Mouse (Mus musculus) lung, embryonic 15.5 days (tissue): ENCODE data around the gene Lrrc29. TPM values are rescaled to one million over a fixed set of nuclear protein-coding genes. Genes with fewer than 3 reads are reported as not detected.

ENCODE experiments used
- ATAC-seq: fragments of 200-750 bp; cut with Nextera tagmentation; 2 replicates; pipeline ENCODE4 v1.8.0; 2017; ENCODE audit warnings: moderate number of reproducible peaks, borderline replicate concordance; ENCODE audit not compliant: low FRiP score, low TSS enrichment; ENCODE audit errors: extremely low read depth
- H3K27ac ChIP-seq: fragments of 300-500 bp; sonication (generic); 2 replicates; pipeline ENCODE4 v1.5.1; 2015; ENCODE audit warnings: moderate library complexity, mild to moderate bottlenecking, inconsistent platforms
- H3K27me3 ChIP-seq: fragments of 300-500 bp; sonication (generic); 2 replicates; pipeline ENCODE4 v1.6.1; 2015; ENCODE audit warnings: inconsistent platforms
- H3K36me3 ChIP-seq: fragments of 300-500 bp; sonication (generic); 2 replicates; pipeline ENCODE4 v1.6.1; 2015; ENCODE audit warnings: inconsistent platforms
- H3K4me1 ChIP-seq: fragments of 300-500 bp; sonication (generic); 2 replicates; pipeline ENCODE4 v1.6.1; 2015; ENCODE audit warnings: inconsistent platforms
- H3K4me2 ChIP-seq: fragments of 300-500 bp; sonication (generic); 2 replicates; pipeline ENCODE4 v1.6.1; 2015; ENCODE audit warnings: inconsistent platforms, mild to moderate bottlenecking, moderate library complexity
- H3K4me3 ChIP-seq: fragments of 300-500 bp; sonication (generic); 2 replicates; pipeline ENCODE4 v1.5.1; 2015; ENCODE audit warnings: mild to moderate bottlenecking, inconsistent platforms
- H3K9ac ChIP-seq: fragments of 300-500 bp; sonication (generic); 2 replicates; pipeline ENCODE4 v1.6.1; 2015; ENCODE audit warnings: inconsistent platforms
- H3K9me3 ChIP-seq: fragments of 300-500 bp; sonication (generic); 2 replicates; pipeline ENCODE4 v1.6.1; 2016; ENCODE audit warnings: inconsistent platforms
- WGBS: fragments of 180-500 bp; shearing (Covaris S2); methylation state at CpG from one replicate; pipeline ENCODE4 v1.1.7; 2015; 5-methylcytosine and 5-hydroxymethylcytosine counted together
- polyA plus RNA-seq: library from polyadenylated mRNA; unstranded; fragments of >200 nt; fragmentation: Nextera tagmentation; extraction: Ambion mirVana; gene quantifications from 2 replicates; pipeline ENCODE4 v1.2.1, GENCODE M21; 2015

Gene Lrrc29
- polyA plus RNA-seq, 1 experiment from 2014 or later = 2.8 TPM

DNA sequence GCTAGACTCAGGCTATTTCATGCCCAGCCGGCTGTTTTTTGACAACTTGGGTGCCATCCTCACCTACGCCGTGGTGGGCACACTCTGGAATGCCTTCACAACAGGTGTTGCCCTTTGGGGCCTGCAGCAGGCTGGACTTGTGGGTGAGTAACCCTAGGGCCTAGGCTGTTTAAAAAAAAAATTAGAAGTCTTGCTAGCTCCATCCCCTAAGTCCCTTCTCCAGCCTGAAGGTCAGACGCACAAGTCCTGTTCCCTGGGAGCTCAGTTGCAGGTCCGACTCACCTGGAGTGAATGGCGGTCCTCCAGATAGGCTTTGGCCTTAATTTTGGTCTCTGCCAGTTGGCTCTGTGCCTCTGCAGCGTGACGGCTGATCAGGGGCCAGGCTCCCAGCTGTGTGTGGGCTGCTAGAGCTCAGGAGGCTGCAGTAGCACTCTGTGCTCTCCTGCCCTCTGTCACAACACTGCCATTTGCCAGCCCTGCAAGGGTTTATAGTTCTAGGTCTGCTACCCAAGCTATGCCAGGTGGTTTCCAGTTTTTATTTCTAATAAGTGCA is 27.6 kb upstream of the Lrrc29 start:
- Histone ChIP-seq H3K4me1 (peaks cover 27% of the 10 kb centered on the region), H3K9ac (no peak overlapping the region), H3K27me3 (no peaks in the 10 kb centered on the region), H3K36me3 (0 out of 2 replicates have a peak, but pooled peaks cover 5% of the 10 kb centered on the region), H3K4me2 (no peak overlapping the region), H3K4me3 (no peak overlapping the region), H3K9me3 (no peaks in the 10 kb centered on the region), H3K27ac (no peak overlapping the region)
- WGBS = 72% methylated on average over 8 of the region's 8 CpGs
- ATAC-seq = no peak

DNA sequence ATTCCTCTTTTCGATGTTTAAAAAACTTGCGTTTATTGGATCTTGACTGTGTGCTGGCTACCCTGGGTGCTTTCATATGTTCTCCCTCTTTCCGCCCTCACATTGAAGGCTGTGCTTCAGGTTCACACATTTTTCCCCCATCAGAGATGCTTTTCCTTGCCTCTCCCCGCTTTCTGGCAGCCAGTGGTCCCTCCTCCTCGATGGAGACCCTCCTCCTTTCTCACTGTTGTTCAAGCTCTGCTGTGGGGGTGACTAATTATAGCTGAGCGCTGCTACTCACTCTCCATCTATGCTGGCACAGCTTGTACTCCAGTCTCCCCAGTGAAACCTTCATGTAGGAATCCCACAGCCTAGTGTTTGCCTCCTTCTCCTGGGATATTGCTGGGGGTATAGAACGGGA is 24.1 kb upstream of the Lrrc29 start:
- peak overlapping the region; percentile 74; the same call in 1 of the 2 replicates for H3K9ac ChIP-seq

DNA sequence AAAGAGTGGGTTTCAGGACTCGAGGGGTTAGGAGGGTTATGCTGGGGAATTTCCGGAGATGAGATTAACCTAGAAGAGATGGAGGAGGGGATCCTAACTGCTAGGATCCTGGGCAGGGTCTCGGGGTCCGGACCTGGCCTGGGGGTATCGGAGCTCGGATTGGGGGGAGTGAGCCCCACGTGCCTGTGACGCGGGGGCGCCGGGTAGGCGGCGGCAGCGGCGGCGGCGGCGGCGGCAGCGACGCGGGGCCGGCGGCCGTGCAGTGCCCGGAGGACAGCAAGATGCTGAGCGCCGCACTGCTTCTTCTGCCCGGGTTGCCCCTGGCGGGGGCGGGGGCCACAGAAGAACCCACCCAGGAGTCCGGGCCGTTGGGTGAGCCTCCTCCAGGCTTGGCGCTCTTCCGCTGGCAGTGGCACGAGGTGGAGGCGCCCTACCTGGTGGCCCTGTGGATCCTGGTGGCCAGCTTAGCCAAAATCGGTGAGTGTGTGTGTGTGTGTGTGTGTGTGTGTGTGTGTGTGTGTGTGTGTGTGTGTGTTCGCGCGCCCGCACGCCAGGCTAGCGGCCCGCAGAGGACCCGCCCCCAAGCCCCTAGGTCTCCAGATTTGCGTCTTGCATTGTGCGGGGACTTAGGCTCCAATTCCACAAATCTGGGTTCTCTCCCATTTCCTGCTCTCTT is 23.2 kb upstream of the Lrrc29 start:
- Histone ChIP-seq H3K27ac (peak overlapping the region; percentile 89), H3K9me3 (no peaks in the 10 kb centered on the region), H3K4me2 (peak overlapping the region; percentile 98), H3K4me1 (peaks cover 47% of the 10 kb centered on the region), H3K36me3 (no peaks in the 10 kb centered on the region), H3K27me3 (no peaks in the 10 kb centered on the region), H3K9ac (peak overlapping the region; percentile 74), H3K4me3 (peak overlapping the region; percentile 64)
- WGBS = under 1% methylated on average over 37 of the region's 48 CpGs
- ATAC-seq = no peak

More for the DNA sequence above, 24.1 kb upstream of the Lrrc29 start:
- WGBS = 25% methylated on average over 7 of the region's 7 CpGs
- Histone ChIP-seq H3K4me1 (peaks cover 40% of the 10 kb centered on the region), H3K4me2 (peak overlapping the region; percentile 98), H3K9me3 (no peaks in the 10 kb centered on the region), H3K4me3 (peak overlapping the region; percentile 64), H3K27ac (peak overlapping the region; percentile 89; the same call in 1 of the 2 replicates), H3K27me3 (no peaks in the 10 kb centered on the region), H3K36me3 (no peaks in the 10 kb centered on the region)
- no peak for ATAC-seq

DNA sequence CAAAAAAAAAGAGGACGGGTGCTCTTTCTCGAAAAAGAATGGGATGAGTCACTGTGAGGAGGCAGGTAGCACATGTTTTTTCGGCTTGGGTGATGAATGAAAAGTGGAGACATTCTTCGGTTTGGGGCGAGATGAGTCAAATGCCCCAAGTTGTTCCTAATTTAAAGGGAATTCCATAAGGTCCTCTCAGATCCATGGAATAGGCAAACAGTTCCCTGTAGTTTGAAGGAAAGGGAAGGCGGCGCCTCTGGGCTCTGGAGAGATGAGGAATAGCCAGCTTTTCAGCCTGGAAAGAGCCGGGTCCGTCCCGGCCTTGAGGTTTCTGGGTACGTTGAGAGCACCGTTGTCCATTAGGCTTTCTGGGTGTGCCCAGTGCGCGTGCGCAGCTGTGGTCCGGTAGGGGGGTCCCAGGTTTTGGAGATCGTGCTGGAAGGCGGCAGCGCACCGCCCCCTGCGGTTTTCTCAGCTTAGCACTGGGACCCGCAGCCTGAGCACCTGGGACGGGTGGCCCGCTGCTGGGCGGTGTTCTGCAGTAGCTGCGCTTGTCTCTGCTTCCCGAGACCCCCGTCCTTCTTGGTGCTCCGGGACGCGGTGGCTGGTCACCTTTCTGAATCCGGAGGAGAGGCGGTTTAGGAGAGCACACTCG is 22.5 kb upstream of the Lrrc29 start, which contains the start of gene Slc9a5:
Slc9a5 (plus strand) TSS at position 394 of the 646 bp plus-strand sequence.
- H3K9me3 ChIP-seq = no peaks in the 10 kb centered on the region
- H3K36me3 ChIP-seq = 0 out of 2 replicates have a peak, but pooled peaks cover under 1% of the 10 kb centered on the region
- H3K27me3 ChIP-seq = no peaks in the 10 kb centered on the region
- peak within 1 kb of the TSS; percentile 74 for H3K9ac ChIP-seq
- peaks cover 48% of the 10 kb centered on the region for H3K4me1 ChIP-seq
- peak within 1 kb of the TSS; percentile 97 for H3K27ac ChIP-seq
- ATAC-seq = no peak
- peak within 1 kb of the TSS; percentile 98 for H3K4me2 ChIP-seq
- H3K4me3 ChIP-seq = peak within 1 kb of the TSS; percentile 64
- WGBS = under 1% methylated on average over 34 of the region's 34 CpGs

DNA sequence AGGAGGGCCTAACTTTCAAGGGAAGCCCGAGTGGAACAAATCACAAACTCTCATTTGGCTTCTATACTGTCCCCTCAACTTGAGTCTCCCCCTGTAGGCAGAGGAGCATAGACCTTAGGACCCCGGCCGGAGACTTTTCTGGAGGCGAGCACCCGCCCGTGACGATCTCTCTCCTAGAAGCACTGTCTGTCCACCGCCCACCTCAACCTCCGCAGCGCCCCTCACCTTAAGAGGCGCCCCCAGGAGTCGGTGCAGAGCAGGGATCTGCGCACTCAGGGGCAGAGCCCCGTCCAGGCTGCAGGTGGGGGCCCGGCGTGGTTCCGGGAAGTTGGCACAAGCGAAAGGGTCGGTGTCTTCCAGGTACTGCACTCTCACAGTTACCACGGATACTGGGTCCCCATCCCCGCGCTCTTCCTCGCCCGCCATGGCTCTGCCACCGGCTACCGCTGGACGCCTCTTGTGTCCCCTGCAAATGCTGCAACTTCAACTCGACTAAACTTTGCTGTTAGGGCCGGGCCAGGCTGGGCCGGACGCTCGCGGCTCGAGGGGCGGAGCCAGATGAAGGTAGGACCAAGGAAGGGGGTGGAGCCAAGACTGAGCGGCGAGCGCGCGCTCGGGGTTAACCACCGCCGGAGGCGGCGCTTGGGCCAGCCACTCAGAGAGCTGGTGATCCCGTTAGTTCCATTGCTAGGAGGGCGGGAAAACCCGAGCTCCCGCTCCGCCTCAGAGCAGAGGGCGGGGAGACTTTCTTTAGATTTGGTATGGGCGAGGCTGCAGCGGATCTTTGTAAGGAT is 21.5 kb upstream of the Lrrc29 start, which contains the start of gene Fhod1:
Fhod1 (minus strand) TSS at position 526 of the 794 bp plus-strand sequence.
- H3K4me3 ChIP-seq = peak within 1 kb of the TSS; percentile 64
- peak; percentile 85 for ATAC-seq
- under 1% methylated on average over 53 of the region's 53 CpGs for WGBS
- peak within 1 kb of the TSS; percentile 74 for H3K9ac ChIP-seq
- H3K4me2 ChIP-seq = peak within 1 kb of the TSS; percentile 98
- no peaks in the 10 kb centered on the region for H3K27me3 ChIP-seq
- 0 out of 2 replicates have a peak, but pooled peaks cover 6% of the 10 kb centered on the region for H3K36me3 ChIP-seq
- H3K27ac ChIP-seq = peak within 1 kb of the TSS; percentile 97
- no peaks in the 10 kb centered on the region for H3K9me3 ChIP-seq
- peaks cover 58% of the 10 kb centered on the region for H3K4me1 ChIP-seq

DNA sequence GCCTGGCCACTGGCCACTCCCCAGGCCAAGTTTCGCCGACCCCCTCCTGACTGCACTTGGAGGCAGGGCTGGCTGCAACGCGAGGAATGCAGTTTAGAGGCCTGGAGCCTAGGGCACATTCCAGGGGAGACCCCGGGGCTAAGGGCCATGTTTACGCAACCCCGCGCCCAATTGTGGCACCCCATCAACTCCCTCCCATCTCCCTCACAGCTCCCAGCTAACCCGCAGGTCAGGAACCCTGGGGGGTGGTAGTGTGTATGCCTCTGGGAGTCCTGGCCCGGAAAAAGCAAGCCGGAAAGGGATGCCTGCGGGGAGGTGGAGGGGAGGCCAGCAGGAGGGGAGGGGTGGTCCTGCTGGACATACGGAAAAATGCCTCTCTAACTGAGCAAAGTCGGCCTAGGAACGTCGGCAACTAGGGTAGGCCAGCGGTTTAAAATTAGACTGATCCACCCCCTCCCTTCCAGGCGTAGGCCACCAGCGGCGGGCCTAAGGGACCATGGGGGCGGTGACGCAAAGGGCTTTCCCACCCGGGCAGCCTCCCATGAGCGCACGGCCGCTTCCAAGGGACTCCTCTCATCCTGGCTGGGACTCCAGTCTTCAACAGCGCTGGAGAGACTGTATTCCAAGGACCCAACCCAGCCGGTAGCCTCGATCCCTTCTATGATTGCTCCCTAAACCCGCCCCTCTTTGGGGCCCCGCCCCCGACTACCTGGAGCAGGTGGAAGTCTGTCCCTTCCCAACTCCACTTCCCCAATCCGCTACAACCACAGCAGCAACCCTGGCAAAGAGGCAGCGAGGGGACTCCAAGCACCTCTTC is 20.7 kb upstream of the Lrrc29 start:
- no peaks in the 10 kb centered on the region for H3K9me3 ChIP-seq
- peak overlapping the region; percentile 72 for H3K9ac ChIP-seq
- H3K27me3 ChIP-seq = no peaks in the 10 kb centered on the region
- peak overlapping the region; percentile 98 for H3K4me2 ChIP-seq
- H3K27ac ChIP-seq = peak overlapping the region; percentile 97
- WGBS = 0% methylated on average over 34 of the region's 34 CpGs
- peak overlapping the region; percentile 64 for H3K4me3 ChIP-seq
- H3K4me1 ChIP-seq = peaks cover 66% of the 10 kb centered on the region
- 0 out of 2 replicates have a peak, but pooled peaks cover 6% of the 10 kb centered on the region for H3K36me3 ChIP-seq
- peak; percentile 64 for ATAC-seq

DNA sequence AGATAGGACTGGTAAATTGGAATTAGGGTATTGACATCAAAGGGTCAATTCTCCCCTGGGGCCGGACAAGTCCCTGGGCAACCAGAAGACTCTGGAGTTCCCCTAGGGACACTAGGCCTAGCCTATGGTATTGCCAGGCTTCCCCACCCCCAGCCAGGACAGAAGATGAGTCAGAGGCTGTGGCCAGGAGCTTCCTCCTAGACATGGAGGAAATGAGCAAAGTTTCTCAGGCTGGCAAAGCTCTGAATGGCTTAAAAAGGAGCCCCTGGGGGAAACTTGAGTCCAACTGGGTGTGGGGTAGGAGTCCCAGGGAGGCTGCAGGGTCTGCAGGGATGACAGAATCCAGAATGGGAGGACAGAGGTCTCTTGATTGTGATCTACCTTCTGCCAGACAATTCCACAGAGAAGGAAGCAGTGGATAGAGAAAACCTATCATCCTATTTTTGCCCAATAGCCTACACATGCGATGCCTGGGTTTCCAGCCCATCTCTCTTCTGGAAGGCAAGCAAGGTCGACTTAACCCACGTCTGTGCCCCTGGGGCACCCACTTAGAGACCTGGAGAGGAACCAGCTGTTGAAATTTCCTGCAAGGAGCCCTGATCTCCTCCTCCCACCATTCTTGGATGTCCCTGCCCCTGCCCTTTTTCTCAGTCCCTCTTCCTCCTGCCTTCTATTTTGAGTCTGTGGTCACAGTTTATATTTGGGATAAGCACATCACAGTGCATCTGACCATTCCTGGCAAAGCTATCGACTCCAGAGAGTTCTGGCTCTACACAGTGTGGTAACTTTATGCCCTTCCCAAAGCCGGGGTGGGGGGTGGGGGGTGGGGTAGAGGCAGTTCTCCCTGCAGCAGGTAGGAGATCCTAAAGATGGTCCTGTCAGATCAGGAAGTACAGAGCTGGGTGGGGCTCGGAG is 19.2 kb upstream of the Lrrc29 start:
- WGBS = 19% methylated on average over 7 of the region's 7 CpGs
- Histone ChIP-seq H3K9me3 (no peaks in the 10 kb centered on the region), H3K27ac (peak overlapping the region; percentile 97), H3K4me3 (peak overlapping the region; percentile 64), H3K27me3 (no peaks in the 10 kb centered on the region), H3K36me3 (0 out of 2 replicates have a peak, but pooled peaks cover 6% of the 10 kb centered on the region), H3K4me1 (peaks cover 73% of the 10 kb centered on the region), H3K4me2 (peak overlapping the region; percentile 98), H3K9ac (peak overlapping the region; percentile 72)
- ATAC-seq = no peak

DNA sequence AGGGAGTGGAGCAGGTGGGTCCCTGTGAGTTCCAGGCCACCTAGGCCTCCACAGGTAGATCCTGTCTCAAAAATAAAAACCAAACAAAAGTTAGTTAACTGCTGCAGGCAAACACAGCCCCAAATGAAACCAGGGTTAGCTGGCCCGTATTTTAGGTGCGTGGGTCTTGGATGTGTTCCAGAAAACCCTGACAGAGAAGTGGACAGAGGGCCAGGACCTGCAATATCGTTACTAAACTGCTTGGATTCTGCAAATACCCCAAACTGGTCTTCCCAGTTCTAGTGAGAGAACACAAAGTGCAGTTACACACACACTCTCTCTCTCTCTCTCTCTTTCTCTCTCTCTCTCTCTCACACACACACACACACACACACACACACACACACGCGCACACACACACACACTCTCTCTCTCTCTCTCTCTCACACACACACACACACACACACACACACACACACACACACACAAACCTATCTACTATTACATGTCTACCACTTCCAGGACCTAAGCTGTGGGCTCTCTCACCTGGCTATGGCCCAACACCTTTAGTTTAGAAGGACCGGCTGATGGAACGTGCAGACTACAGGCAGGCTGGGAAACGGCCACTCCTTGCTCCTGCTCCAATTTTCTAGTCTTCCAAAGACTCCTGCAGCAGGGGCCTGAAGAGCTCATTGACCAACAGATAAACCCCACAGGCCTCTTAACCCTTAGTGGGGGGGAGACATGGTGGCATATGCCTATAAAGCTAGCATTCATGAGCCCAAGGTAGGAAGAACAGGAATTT is 17.9 kb upstream of the Lrrc29 start:
- H3K36me3 ChIP-seq = peaks cover 9% of the 10 kb centered on the region; the same call in 1 of the 2 replicates
- peak overlapping the region; percentile 64 for H3K4me3 ChIP-seq
- H3K9me3 ChIP-seq = no peaks in the 10 kb centered on the region
- H3K4me2 ChIP-seq = peak overlapping the region; percentile 98
- peak overlapping the region; percentile 97 for H3K27ac ChIP-seq
- 25% methylated on average over 8 of the region's 8 CpGs for WGBS
- peak overlapping the region; percentile 72 for H3K9ac ChIP-seq
- H3K27me3 ChIP-seq = no peaks in the 10 kb centered on the region
- ATAC-seq = no peak
- H3K4me1 ChIP-seq = peaks cover 78% of the 10 kb centered on the region

DNA sequence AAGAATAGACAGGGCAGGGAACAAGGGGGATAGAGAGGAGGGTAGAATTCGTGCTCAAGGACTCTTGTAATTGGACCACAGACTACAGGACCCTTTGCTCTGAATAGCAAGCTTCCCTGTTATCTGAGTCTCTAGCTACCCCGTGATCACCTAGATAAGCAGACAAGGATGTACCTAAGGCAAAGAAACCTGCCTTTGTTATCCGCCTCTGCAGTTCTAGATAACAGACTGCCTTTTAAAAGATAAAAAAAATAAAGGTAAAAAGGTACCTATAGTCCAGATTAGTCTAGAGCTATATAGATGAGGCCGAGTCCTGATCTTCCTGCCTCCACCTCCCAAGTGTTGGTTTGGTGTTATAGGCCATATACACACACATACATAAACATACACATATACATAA is 16.7 kb upstream of the Lrrc29 start:
- no peak overlapping the region; the same call in 1 of the 2 replicates for H3K9ac ChIP-seq
- peaks cover 80% of the 10 kb centered on the region for H3K4me1 ChIP-seq
- no peaks in the 10 kb centered on the region for H3K27me3 ChIP-seq
- 0 out of 2 replicates have a peak overlapping the region, but pooled peaks have one; percentile 14 for H3K4me3 ChIP-seq
- H3K27ac ChIP-seq = peak overlapping the region; percentile 97
- ATAC-seq = no peak
- peak overlapping the region; percentile 98 for H3K4me2 ChIP-seq
- peaks cover 21% of the 10 kb centered on the region for H3K36me3 ChIP-seq
- WGBS = 60% methylated on average over 4 of the region's 4 CpGs
- H3K9me3 ChIP-seq = no peaks in the 10 kb centered on the region
